Mouse (Mus musculus) ovary, postnatal 10 days (tissue): ENCODE results near the gene Fndc9.

ENCODE experiments used
- DNase-seq: peaks from one replicate; pipeline ENCODE4 v3.0.0; 2022; ENCODE audit warnings: low spot score

Fndc9 gene

DNA sequence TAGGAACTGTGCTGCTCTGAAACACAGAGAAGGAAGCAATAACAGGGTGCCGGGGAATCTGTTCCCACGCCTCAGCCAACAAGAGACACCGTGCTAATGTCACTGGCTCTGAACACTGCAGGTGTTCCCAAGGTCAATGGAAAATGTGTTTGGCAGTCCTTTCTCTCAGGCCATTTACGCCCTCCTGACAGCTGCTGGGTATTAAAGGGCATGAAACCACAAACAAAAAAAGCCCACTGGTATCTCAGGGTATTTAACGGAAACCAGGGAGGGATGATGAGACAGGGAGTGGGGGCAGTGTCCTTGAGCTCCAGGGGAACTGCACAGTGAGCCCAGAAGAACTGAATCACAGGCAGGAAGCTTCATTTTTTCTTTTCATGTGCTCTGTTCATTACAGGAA is 42.8 kb downstream of the Fndc9 start:
- DNase-seq, result no peak

DNA sequence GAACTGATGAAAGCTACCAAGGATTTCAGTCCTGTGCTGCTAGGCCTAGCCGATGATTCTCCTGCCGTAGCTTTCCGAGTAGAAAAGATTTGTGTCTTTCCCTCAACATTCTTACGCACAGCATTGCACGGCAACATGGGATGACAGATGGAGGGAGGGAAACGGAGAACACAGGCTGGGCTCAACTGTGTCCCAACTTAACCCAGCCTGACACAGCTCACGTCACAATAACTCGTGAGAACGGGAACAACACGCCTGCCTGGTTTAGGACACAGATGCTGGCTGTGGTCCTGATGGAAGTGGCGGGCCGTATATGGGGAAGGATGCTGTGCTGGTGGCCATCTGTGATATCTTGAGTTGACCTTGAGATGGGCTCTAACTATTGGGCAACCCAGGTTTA is 43.4 kb downstream of the Fndc9 start:
- no peak for DNase-seq

GRCm38 (mm10) chr11:46282612-46283011 is 47.3 kb downstream of the Fndc9 start:
- no peak for DNase-seq

- no peak for DNase-seq
These were observed 48.5 kb downstream of the Fndc9 start for GRCm38 (mm10) chr11:46283800-46284199.

GRCm38 (mm10) chr11:46286803-46287202 is 51.5 kb downstream of the Fndc9 start:
- no peak for DNase-seq

GRCm38 (mm10) chr11:46288091-46288490 is 52.8 kb downstream of the Fndc9 start:
- DNase-seq, result no peak

GRCm38 (mm10) chr11:46289022-46289421 is 53.7 kb downstream of the Fndc9 start:
- DNase-seq, result no peak
